Comparison of ENCODE assay signal across 8 mouse cellular contexts in the genomic region with DNA sequence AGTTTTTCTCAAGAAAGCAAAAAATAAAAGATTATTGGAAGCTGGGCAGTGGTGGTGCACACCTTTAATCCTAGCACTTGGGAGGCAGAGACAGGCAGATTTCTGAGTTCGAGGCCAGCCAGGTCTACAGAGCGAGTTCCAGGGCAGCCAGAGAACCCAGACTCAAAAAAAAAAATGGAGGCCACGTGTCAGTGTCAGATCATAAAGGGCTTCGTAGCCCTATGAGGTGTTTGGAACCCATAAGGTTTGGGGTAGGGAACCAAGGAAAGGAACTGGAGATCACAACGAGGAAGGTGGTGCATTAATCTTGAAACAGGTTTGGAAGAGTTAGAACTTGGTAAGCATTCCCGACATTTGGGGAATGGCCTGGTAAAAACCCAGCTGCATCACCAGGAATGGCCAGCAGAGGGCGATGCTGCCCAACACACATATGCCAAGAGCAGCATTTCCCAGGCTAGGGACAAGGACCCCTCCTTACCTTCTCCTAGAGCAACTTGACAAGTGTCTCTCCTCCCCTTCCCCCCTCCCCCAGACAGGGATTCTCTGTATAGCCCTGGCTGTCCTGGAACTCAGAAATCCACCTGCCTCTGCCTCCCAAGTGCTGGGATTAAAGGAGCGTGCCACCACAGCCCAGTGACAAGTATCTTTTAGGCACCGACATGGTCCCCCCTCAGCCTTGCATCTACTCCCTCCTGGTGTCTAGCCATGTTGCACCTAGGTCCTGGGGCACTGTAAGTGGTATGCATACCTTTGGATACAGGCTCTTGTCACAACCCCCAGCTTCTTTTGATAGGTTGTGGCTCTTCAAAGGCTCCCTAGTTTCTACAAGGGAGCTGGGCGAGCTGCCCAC. TPM values are rescaled to one million over a fixed set of nuclear protein-coding genes. Genes with fewer than 3 reads are reported as not detected.
A peak's percentile ranks its signal among the peaks of the same experiment; 100 is the strongest.
DNase-seq lines count a peak whose midpoint lies in the region; ATAC-seq and TF ChIP-seq lines count a peak whose summit lies in the region.

No protein-coding gene starts in this region.

- no peak overlapping the region for H3K9ac ChIP-seq in embryonic facial prominence, embryonic 13.5 days
- no peak overlapping the region for H3K9ac ChIP-seq in liver, postnatal 0 days (replicated peaks)
- H3K9ac ChIP-seq in neural tube, embryonic 13.5 days, result no peak overlapping the region

- WGBS in embryonic facial prominence, embryonic 13.5 days, result 61% methylated on average over 10 of the region's 10 CpGs
- 54% methylated on average over 10 of the region's 10 CpGs for WGBS in liver, postnatal 0 days (ENCODE audit: insufficient replicate concordance)
- WGBS in neural tube, embryonic 13.5 days, result 66% methylated on average over 10 of the region's 10 CpGs
- WGBS in thymus, adult 2 months, result 49% methylated on average over 10 of the region's 10 CpGs

- intact Hi-C loops in heart, postnatal 10 days (cut with DNase I), result no loop called here

- ATAC-seq in embryonic facial prominence, embryonic 13.5 days (ENCODE audit: insufficient number of reproducible peaks, insufficient read depth, low FRiP score, low TSS enrichment, low read depth), result no peak
- no peak for ATAC-seq in liver, postnatal 0 days
- peak; percentile 30; the same call in 1 of the 2 replicates for ATAC-seq in neural tube, embryonic 13.5 days (ENCODE audit: low read depth)

- peaks cover 62% of the 10 kb centered on the region for H3K36me3 ChIP-seq in embryonic facial prominence, embryonic 13.5 days
- H3K36me3 ChIP-seq in liver, postnatal 0 days (replicated peaks; ENCODE audit: insufficient read depth, low read length), result peaks cover 53% of the 10 kb centered on the region
- H3K36me3 ChIP-seq in neural tube, embryonic 13.5 days, result peaks cover 63% of the 10 kb centered on the region
- peaks cover 42% of the 10 kb centered on the region for H3K36me3 ChIP-seq in thymus, adult 2 months (ENCODE audit: control insufficient read depth, insufficient read depth, low read length)

- no peak overlapping the region for H3K4me3 ChIP-seq in embryonic facial prominence, embryonic 13.5 days
- no peak overlapping the region for H3K4me3 ChIP-seq in liver, postnatal 0 days (ENCODE audit: low read depth, low read length)
- no peak overlapping the region for H3K4me3 ChIP-seq in neural tube, embryonic 13.5 days
- no peak overlapping the region for H3K4me3 ChIP-seq in thymus, adult 2 months (ENCODE audit: control insufficient read depth, insufficient read depth, low read length)

- no peak for TF ChIP-seq EP300 in liver, postnatal 0 days (IDR thresholded peaks at IDR 0.05; ENCODE audit: low read depth)

- TF ChIP-seq CTCF in liver, postnatal 0 days (IDR thresholded peaks at IDR 0.05; ENCODE audit: low read depth), result peak; percentile 96
- TF ChIP-seq CTCF in thymus, adult 2 months (IDR thresholded peaks at IDR 0.05; ENCODE audit: borderline replicate concordance, control insufficient read depth, extremely low read depth, insufficient read depth, low read length, poor library complexity), result peak; percentile 65; the same call in 1 of the 2 replicates

- peak overlapping the region; percentile 80 for H3K4me2 ChIP-seq in embryonic facial prominence, embryonic 13.5 days
- H3K4me2 ChIP-seq in liver, postnatal 0 days (ENCODE audit: low read depth, low read length), result no peak overlapping the region; the same call in 1 of the 2 replicates
- peak overlapping the region; percentile 91; the same call in 1 of the 2 replicates for H3K4me2 ChIP-seq in neural tube, embryonic 13.5 days

- DNase-seq in CD8-positive naive resting alpha-beta T cell, adult 2 months (ENCODE audit: low read depth in 2 of 2, low spot score in 2 of 2), result peak; percentile 54 to 58
- DNase-seq in adrenal gland, postnatal 36 days, result peak; percentile 78 to 83
- DNase-seq in heart, postnatal 10 days, result peak; percentile 83 to 91
- peak; percentile 89 for DNase-seq in kidney, postnatal 4 days
- DNase-seq in liver, postnatal 0 days, result peak; percentile 84
- peak; percentile 70 for DNase-seq in thymus, adult 2 months

- no peaks in the 10 kb centered on the region for H3K27me3 ChIP-seq in embryonic facial prominence, embryonic 13.5 days
- H3K27me3 ChIP-seq in liver, postnatal 0 days (ENCODE audit: insufficient read depth, low read length), result no peaks in the 10 kb centered on the region
- no peaks in the 10 kb centered on the region for H3K27me3 ChIP-seq in neural tube, embryonic 13.5 days
- no peaks in the 10 kb centered on the region for H3K27me3 ChIP-seq in thymus, adult 2 months (ENCODE audit: control insufficient read depth, insufficient read depth, low read length)

- H3K27ac ChIP-seq in embryonic facial prominence, embryonic 13.5 days, result peak overlapping the region; percentile 80
- peak overlapping the region; percentile 95 for H3K27ac ChIP-seq in liver, postnatal 0 days (ENCODE audit: low read depth)
- no peak overlapping the region for H3K27ac ChIP-seq in neural tube, embryonic 13.5 days (replicated peaks)
- H3K27ac ChIP-seq in thymus, adult 2 months (ENCODE audit: control insufficient read depth, insufficient read depth, low read length), result no peak overlapping the region

- no peak for TF ChIP-seq POLR2A in thymus, adult 2 months (IDR thresholded peaks at IDR 0.05; ENCODE audit: control insufficient read depth, extremely low read depth, insufficient read depth, low read length, poor library complexity)

- peaks cover 17% of the 10 kb centered on the region for H3K4me1 ChIP-seq in embryonic facial prominence, embryonic 13.5 days
- H3K4me1 ChIP-seq in liver, postnatal 0 days (ENCODE audit: insufficient read depth), result peaks cover 14% of the 10 kb centered on the region
- H3K4me1 ChIP-seq in neural tube, embryonic 13.5 days (replicated peaks), result peaks cover 20% of the 10 kb centered on the region
- peaks cover 8% of the 10 kb centered on the region for H3K4me1 ChIP-seq in thymus, adult 2 months (replicated peaks; ENCODE audit: control insufficient read depth, insufficient read depth, low read length)

- H3K9me3 ChIP-seq in embryonic facial prominence, embryonic 13.5 days, result no peaks in the 10 kb centered on the region
- no peaks in the 10 kb centered on the region for H3K9me3 ChIP-seq in liver, postnatal 0 days (ENCODE audit: low read length)
- H3K9me3 ChIP-seq in neural tube, embryonic 13.5 days, result no peaks in the 10 kb centered on the region

RNA-seq across cellular contexts. Expression of gene Ccdc97, which starts 1.1 kb away (rescaled TPM):
- 10 to 100 TPM; 45.9 to 49.0 TPM for total RNA-seq in adrenal gland, postnatal 36 days (2021)
- 24.1 and 26.3 TPM in 2 replicates for polyA plus RNA-seq in embryonic facial prominence, embryonic 13.5 days (2015; fragmentation: Nextera tagmentation; extraction: Ambion mirVana)
- total RNA-seq in heart, postnatal 10 days (2021), result 10 to 100 TPM; 48.9 to 51.9 TPM
- polyA plus RNA-seq in liver, postnatal 0 days (2015; fragmentation: Nextera tagmentation; extraction: Ambion mirVana), result 6.7 and 6.8 TPM in 2 replicates
- polyA plus RNA-seq in neural tube, embryonic 13.5 days (2015; fragmentation: Nextera tagmentation; extraction: Ambion mirVana), result 33.0 and 38.2 TPM in 2 replicates
- polyA plus RNA-seq in thymus, adult 2 months (2012; rRNA removed), result 184 and 185 TPM in 2 replicates

RNA-seq across cellular contexts. Expression of gene Tgfb1, which starts 33.2 kb away (rescaled TPM):
- 10 to 100 TPM; 35.5 to 48.9 TPM for total RNA-seq in adrenal gland, postnatal 36 days (2021)
- 3.2 and 3.4 TPM in 2 replicates for polyA plus RNA-seq in embryonic facial prominence, embryonic 13.5 days (2015; fragmentation: Nextera tagmentation; extraction: Ambion mirVana)
- total RNA-seq in heart, postnatal 10 days (2021), result 10 to 100 TPM; 43.6 to 45.5 TPM
- 5.1 and 6.1 TPM in 2 replicates for polyA plus RNA-seq in liver, postnatal 0 days (2015; fragmentation: Nextera tagmentation; extraction: Ambion mirVana)
- 1.2 and 2.1 TPM in 2 replicates for polyA plus RNA-seq in neural tube, embryonic 13.5 days (2015; fragmentation: Nextera tagmentation; extraction: Ambion mirVana)
- polyA plus RNA-seq in thymus, adult 2 months (2012; rRNA removed), result 125 and 157 TPM in 2 replicates

RNA-seq across cellular contexts. Expression of gene Hnrnpul1, which starts 34.6 kb away (rescaled TPM):
- total RNA-seq in adrenal gland, postnatal 36 days (2021), result 100 to 1,000 TPM; 102 to 113 TPM
- 68.4 and 72.9 TPM in 2 replicates for polyA plus RNA-seq in embryonic facial prominence, embryonic 13.5 days (2015; fragmentation: Nextera tagmentation; extraction: Ambion mirVana)
- total RNA-seq in heart, postnatal 10 days (2021), result 100 to 1,000 TPM; 117 to 119 TPM
- polyA plus RNA-seq in liver, postnatal 0 days (2015; fragmentation: Nextera tagmentation; extraction: Ambion mirVana), result 21.4 and 22.6 TPM in 2 replicates
- polyA plus RNA-seq in neural tube, embryonic 13.5 days (2015; fragmentation: Nextera tagmentation; extraction: Ambion mirVana), result 45.1 and 51.1 TPM in 2 replicates
- polyA plus RNA-seq in thymus, adult 2 months (2012; rRNA removed), result 102 and 134 TPM in 2 replicates

RNA-seq across cellular contexts. Expression of gene B9d2, which starts 39.4 kb away (rescaled TPM):
- total RNA-seq in adrenal gland, postnatal 36 days (2021), result 10 to 100 TPM; 15.3 to 18.0 TPM
- polyA plus RNA-seq in embryonic facial prominence, embryonic 13.5 days (2015; fragmentation: Nextera tagmentation; extraction: Ambion mirVana), result 25.9 and 26.4 TPM in 2 replicates
- 10 to 100 TPM; 12.3 to 14.3 TPM for total RNA-seq in heart, postnatal 10 days (2021)
- polyA plus RNA-seq in liver, postnatal 0 days (2015; fragmentation: Nextera tagmentation; extraction: Ambion mirVana), result 15.0 and 16.0 TPM in 2 replicates
- 33.6 and 42.6 TPM in 2 replicates for polyA plus RNA-seq in neural tube, embryonic 13.5 days (2015; fragmentation: Nextera tagmentation; extraction: Ambion mirVana)
- polyA plus RNA-seq in thymus, adult 2 months (2012; rRNA removed), result 153 and 164 TPM in 2 replicates

RNA-seq across cellular contexts. Expression of gene Tmem91, which starts 45.0 kb away (rescaled TPM):
- total RNA-seq in adrenal gland, postnatal 36 days (2021), result not detected
- 3.4 and 3.8 TPM in 2 replicates for polyA plus RNA-seq in embryonic facial prominence, embryonic 13.5 days (2015; fragmentation: Nextera tagmentation; extraction: Ambion mirVana)
- total RNA-seq in heart, postnatal 10 days (2021), result not detected
- polyA plus RNA-seq in liver, postnatal 0 days (2015; fragmentation: Nextera tagmentation; extraction: Ambion mirVana), result 0.58 and 0.76 TPM in 2 replicates
- polyA plus RNA-seq in neural tube, embryonic 13.5 days (2015; fragmentation: Nextera tagmentation; extraction: Ambion mirVana), result 13.1 and 14.3 TPM in 2 replicates
- 1.4 and 2.9 TPM in 2 replicates for polyA plus RNA-seq in thymus, adult 2 months (2012; rRNA removed)

Comparison
In these comparisons a context has a peak if more than half of its experiments do, and no peak if none do; other contexts are left out.
1. H3K27ac ChIP-seq: peak in embryonic facial prominence, embryonic 13.5 days (single experiment) and liver, postnatal 0 days (single experiment); none in neural tube, embryonic 13.5 days (single experiment) and thymus, adult 2 months (single experiment).
2. RNA of gene Tgfb1, which starts 33.2 kb away (polyA plus RNA-seq): 125 to 157 TPM in thymus, adult 2 months; 5.1 to 6.1 TPM in liver, postnatal 0 days, 3.2 to 3.4 TPM in embryonic facial prominence, embryonic 13.5 days and 1.2 to 2.1 TPM in neural tube, embryonic 13.5 days; every median in the first group is over 10 times any median in the second.
3. Peak in every context shown above with its lines, with median percentiles within 50 percentile points of each other: DNase-seq.